Mouse (Mus musculus) hindbrain, embryonic 13.5 days (tissue): ENCODE results near the gene Nsg2. TPM values are rescaled to one million over a fixed set of nuclear protein-coding genes. Genes with fewer than 3 reads are reported as not detected.
"Not testable (repeated sequence)": the region's sequence is repeated elsewhere in the genome, so short reads cannot be mapped to it uniquely, and the experiment has no call there.

ENCODE experiments used
- ATAC-seq: fragments of 200-750 bp; cut with Nextera tagmentation; 2 replicates; pipeline ENCODE4 v1.8.0; 2017; ENCODE audit warnings: moderate TSS enrichment; ENCODE audit not compliant: low FRiP score
- H3K27ac ChIP-seq: fragments of 300-500 bp; sonication (generic); 2 replicates; pipeline ENCODE4 v1.5.1; 2015; ENCODE audit warnings: inconsistent platforms, mild to moderate bottlenecking, moderate library complexity
- H3K27me3 ChIP-seq: fragments of 300-500 bp; sonication (generic); 2 replicates; pipeline ENCODE4 v1.6.1; 2015; ENCODE audit warnings: mild to moderate bottlenecking, inconsistent platforms
- H3K36me3 ChIP-seq: fragments of 300-500 bp; sonication (generic); 2 replicates; pipeline ENCODE4 v1.6.1; 2015; ENCODE audit warnings: mild to moderate bottlenecking, inconsistent platforms
- H3K4me1 ChIP-seq: fragments of 300-500 bp; sonication (generic); replicated peaks from 2 replicates; pipeline ENCODE4 v1.6.1; 2015; ENCODE audit warnings: inconsistent platforms
- H3K4me2 ChIP-seq: fragments of 300-500 bp; sonication (generic); 2 replicates; pipeline ENCODE4 v1.6.1; 2015; ENCODE audit warnings: inconsistent platforms, mild to moderate bottlenecking, moderate library complexity
- H3K4me3 ChIP-seq: fragments of 300-500 bp; sonication (generic); 2 replicates; pipeline ENCODE4 v1.5.1; 2015; ENCODE audit warnings: mild to moderate bottlenecking, inconsistent platforms
- H3K9ac ChIP-seq: fragments of 300-500 bp; sonication (generic); 2 replicates; pipeline ENCODE4 v1.6.1; 2015; ENCODE audit warnings: mild to moderate bottlenecking, inconsistent platforms
- H3K9me3 ChIP-seq: fragments of 300-500 bp; sonication (generic); 2 replicates; pipeline ENCODE4 v1.6.1; 2016; ENCODE audit warnings: inconsistent platforms
- WGBS: fragments of 180-500 bp; shearing (Covaris S2); methylation state at CpG from one replicate; pipeline ENCODE4 v1.1.7; 2015; 5-methylcytosine and 5-hydroxymethylcytosine counted together
- polyA plus RNA-seq: library from polyadenylated mRNA; unstranded; fragments of >200 nt; fragmentation: Nextera tagmentation; extraction: Ambion mirVana; gene quantifications from 2 replicates; pipeline ENCODE4 v1.2.1, GENCODE M21; 2015

Gene Nsg2
- polyA plus RNA-seq = 451 and 461 TPM in 2 replicates

GRCm38 (mm10) chr11:32000281-32000680 lies at the start of gene Nsg2:
Gene Nsg2, plus strand, starts transcription at chr11:32000463.
- H3K36me3 ChIP-seq = peaks cover 20% of the 10 kb centered on the region
- no peaks in the 10 kb centered on the region for H3K27me3 ChIP-seq
- peak within 1 kb of the TSS; percentile 55 for H3K4me3 ChIP-seq
- H3K9ac ChIP-seq = peak within 1 kb of the TSS; percentile 88
- 0% methylated on average over 16 of the region's 16 CpGs for WGBS
- peak within 1 kb of the TSS; percentile 97 for H3K27ac ChIP-seq
- peak; percentile 87 for ATAC-seq
- H3K9me3 ChIP-seq = no peaks in the 10 kb centered on the region
- H3K4me2 ChIP-seq = peak within 1 kb of the TSS; percentile 85
- peaks cover 28% of the 10 kb centered on the region for H3K4me1 ChIP-seq

- Histone ChIP-seq H3K4me2 (no peak overlapping the region), H3K9me3 (no peaks in the 10 kb centered on the region), H3K27me3 (no peaks in the 10 kb centered on the region), H3K27ac (no peak overlapping the region), H3K4me1 (no peaks in the 10 kb centered on the region), H3K9ac (no peak overlapping the region), H3K36me3 (no peaks in the 10 kb centered on the region), H3K4me3 (no peak overlapping the region)
- ATAC-seq = no peak
Measured at GRCm38 (mm10) chr11:31960071-31960470, 40.2 kb upstream of the Nsg2 start.

GRCm38 (mm10) chr11:31963993-31964392 lies 36.3 kb upstream of the Nsg2 start:
- Histone ChIP-seq H3K4me1 (peaks cover 7% of the 10 kb centered on the region), H3K9me3 (no peaks in the 10 kb centered on the region), H3K4me3 (no peak overlapping the region), H3K36me3 (no peaks in the 10 kb centered on the region), H3K27me3 (no peaks in the 10 kb centered on the region), H3K9ac (no peak overlapping the region), H3K27ac (no peak overlapping the region), H3K4me2 (no peak overlapping the region)
- WGBS = 82% methylated on average over 1 of the region's 1 CpGs
- ATAC-seq = no peak

GRCm38 (mm10) chr11:31965256-31966134 lies 34.8 kb upstream of the Nsg2 start, which contains the start of gene 4930524B15Rik:
Gene 4930524B15Rik, plus strand, starts transcription at chr11:31965592.
- ATAC-seq = peak; percentile 69
- peak within 1 kb of the TSS; percentile 31 for H3K4me3 ChIP-seq
- H3K4me1 ChIP-seq = peaks cover 7% of the 10 kb centered on the region
- no peak within 1 kb of the TSS for H3K27ac ChIP-seq
- H3K9ac ChIP-seq = peak within 1 kb of the TSS; percentile 66
- no peaks in the 10 kb centered on the region for H3K27me3 ChIP-seq
- H3K36me3 ChIP-seq = no peaks in the 10 kb centered on the region
- no peaks in the 10 kb centered on the region for H3K9me3 ChIP-seq
- peak within 1 kb of the TSS; percentile 53 for H3K4me2 ChIP-seq
- WGBS = 48% methylated on average over 48 of the region's 49 CpGs

GRCm38 (mm10) chr11:31974132-31974531 lies 26.1 kb upstream of the Nsg2 start:
- Histone ChIP-seq H3K4me1 (no peaks in the 10 kb centered on the region), H3K27ac (no peak overlapping the region), H3K4me3 (no peak overlapping the region), H3K4me2 (no peak overlapping the region), H3K9me3 (no peaks in the 10 kb centered on the region), H3K9ac (no peak overlapping the region), H3K36me3 (no peaks in the 10 kb centered on the region), H3K27me3 (no peaks in the 10 kb centered on the region)
- no peak for ATAC-seq
- 82% methylated on average over 4 of the region's 4 CpGs for WGBS

- H3K4me1 ChIP-seq = no peaks in the 10 kb centered on the region
- peaks cover 1% of the 10 kb centered on the region; the same call in 1 of the 2 replicates for H3K9me3 ChIP-seq
- WGBS = 63% methylated on average over 8 of the region's 8 CpGs
- H3K36me3 ChIP-seq = no peaks in the 10 kb centered on the region
- no peak overlapping the region for H3K9ac ChIP-seq
- H3K4me2 ChIP-seq = no peak overlapping the region
- no peak overlapping the region for H3K4me3 ChIP-seq
- H3K27ac ChIP-seq = no peak overlapping the region
- no peaks in the 10 kb centered on the region for H3K27me3 ChIP-seq
- ATAC-seq = no peak
Measured at GRCm38 (mm10) chr11:31974826-31975225, 25.4 kb upstream of the Nsg2 start.

- Histone ChIP-seq H3K9me3 (peaks cover 7% of the 10 kb centered on the region; the same call in 1 of the 2 replicates), H3K4me2 (no peak overlapping the region), H3K36me3 (no peaks in the 10 kb centered on the region), H3K4me1 (no peaks in the 10 kb centered on the region), H3K9ac (no peak overlapping the region), H3K27ac (no peak overlapping the region), H3K27me3 (no peaks in the 10 kb centered on the region), H3K4me3 (no peak overlapping the region)
- ATAC-seq = no peak
- WGBS = 89% methylated on average over 5 of the region's 5 CpGs
Measured at GRCm38 (mm10) chr11:31975678-31976077, 24.6 kb upstream of the Nsg2 start.

GRCm38 (mm10) chr11:31976137-31976536 lies 24.1 kb upstream of the Nsg2 start:
- Histone ChIP-seq H3K9me3 (peaks cover 7% of the 10 kb centered on the region; the same call in 1 of the 2 replicates), H3K27me3 (no peaks in the 10 kb centered on the region), H3K27ac (no peak overlapping the region), H3K36me3 (no peaks in the 10 kb centered on the region), H3K4me2 (no peak overlapping the region), H3K4me3 (no peak overlapping the region), H3K4me1 (no peaks in the 10 kb centered on the region), H3K9ac (no peak overlapping the region)
- ATAC-seq = no peak
- 79% methylated on average over 5 of the region's 5 CpGs for WGBS

- not testable (repeated sequence) for H3K9ac ChIP-seq, H3K27me3 ChIP-seq, H3K4me2 ChIP-seq, H3K27ac ChIP-seq, H3K36me3 ChIP-seq, H3K4me3 ChIP-seq, H3K4me1 ChIP-seq, ATAC-seq, H3K9me3 ChIP-seq
- 88% methylated on average over 5 of the region's 5 CpGs for WGBS
Measured at GRCm38 (mm10) chr11:31980089-31980488, 20.2 kb upstream of the Nsg2 start.

GRCm38 (mm10) chr11:31981830-31982229 lies 18.4 kb upstream of the Nsg2 start:
- Histone ChIP-seq H3K36me3 (no peaks in the 10 kb centered on the region), H3K4me3 (no peak overlapping the region), H3K9me3 (peaks cover 7% of the 10 kb centered on the region), H3K27ac (no peak overlapping the region), H3K27me3 (no peaks in the 10 kb centered on the region), H3K4me1 (no peaks in the 10 kb centered on the region), H3K9ac (no peak overlapping the region), H3K4me2 (no peak overlapping the region)
- ATAC-seq = no peak
- 90% methylated on average over 7 of the region's 7 CpGs for WGBS

GRCm38 (mm10) chr11:31982247-31982943 lies 17.9 kb upstream of the Nsg2 start:
- not testable (repeated sequence) for H3K9me3 ChIP-seq, H3K27me3 ChIP-seq, H3K4me2 ChIP-seq, H3K4me1 ChIP-seq, H3K36me3 ChIP-seq, H3K27ac ChIP-seq, H3K4me3 ChIP-seq, ATAC-seq, H3K9ac ChIP-seq
- 89% methylated on average over 13 of the region's 13 CpGs for WGBS

GRCm38 (mm10) chr11:31983249-31983648 lies 17.0 kb upstream of the Nsg2 start:
- ATAC-seq = no peak
- H3K9ac ChIP-seq = no peak overlapping the region
- H3K27ac ChIP-seq = no peak overlapping the region
- H3K4me3 ChIP-seq = no peak overlapping the region
- H3K27me3 ChIP-seq = no peaks in the 10 kb centered on the region
- peaks cover 7% of the 10 kb centered on the region for H3K9me3 ChIP-seq
- no peaks in the 10 kb centered on the region for H3K36me3 ChIP-seq
- no peak overlapping the region for H3K4me2 ChIP-seq
- H3K4me1 ChIP-seq = no peaks in the 10 kb centered on the region
